Mouse (Mus musculus): ENCODE data around the gene 2810006K23Rik.

GRCm38 (mm10) chr5:124330086-124330485, 2.2 kb downstream of the 2810006K23Rik start:
- TF ChIP-seq POLR2A (IDR thresholded peaks at IDR 0.05; ENCODE audit: control insufficient read depth, extremely low read depth, insufficient read depth, low read length, poor library complexity) (no peak), CTCF (IDR thresholded peaks at IDR 0.05; ENCODE audit: borderline replicate concordance, control insufficient read depth, extremely low read depth, insufficient read depth, low read length, poor library complexity) (no peak)

Data from thymus, adult 2 months (tissue).